Mouse (Mus musculus) neural tube, embryonic 11.5 days (tissue): ENCODE results near the gene Ap1g2. TPM values are rescaled to one million over a fixed set of nuclear protein-coding genes. Genes with fewer than 3 reads are reported as not detected.

Experiments
- ATAC-seq: fragments of 200-750 bp; cut with Nextera tagmentation; 2 replicates; pipeline ENCODE4 v1.8.0; 2017; ENCODE audit warnings: moderate number of reproducible peaks, mild to moderate bottlenecking, moderate TSS enrichment, moderate library complexity; ENCODE audit not compliant: insufficient read depth, low FRiP score, low TSS enrichment
- DNase-seq: peaks from one replicate; pipeline ENCODE4 v3.0.0-alpha.2; 2015; ENCODE audit warnings: low spot score
- H3K27ac ChIP-seq: fragments of 300-500 bp; sonication (generic); 2 replicates; pipeline ENCODE4 v1.5.1; 2014; ENCODE audit warnings: low read depth, mild to moderate bottlenecking, low read length
- H3K27me3 ChIP-seq: fragments of 300-500 bp; sonication (generic); 2 replicates; pipeline ENCODE4 v1.6.1; 2014; ENCODE audit warnings: mild to moderate bottlenecking, low read length, mixed read lengths; ENCODE audit not compliant: control insufficient read depth, insufficient read depth
- H3K36me3 ChIP-seq: fragments of 300-500 bp; sonication (generic); 2 replicates; pipeline ENCODE4 v1.6.1; 2014; ENCODE audit warnings: mild to moderate bottlenecking, low read length, moderate library complexity, mixed read lengths; ENCODE audit not compliant: control insufficient read depth, insufficient read depth
- H3K4me1 ChIP-seq: fragments of 300-500 bp; sonication (generic); 2 replicates; pipeline ENCODE4 v1.6.1; 2014; ENCODE audit warnings: low read length, mixed read lengths; ENCODE audit not compliant: control insufficient read depth, insufficient read depth
- H3K4me2 ChIP-seq: fragments of 300-500 bp; sonication (generic); 2 replicates; pipeline ENCODE4 v1.6.1; 2014; ENCODE audit warnings: low read depth, mild to moderate bottlenecking, moderate library complexity
- H3K4me3 ChIP-seq: fragments of 300-500 bp; sonication (generic); 2 replicates; pipeline ENCODE4 v1.5.1; 2014; ENCODE audit warnings: low read depth, low read length
- H3K9ac ChIP-seq: fragments of 300-500 bp; sonication (generic); 2 replicates; pipeline ENCODE4 v1.6.1; 2014; ENCODE audit warnings: mild to moderate bottlenecking, low read length
- H3K9me3 ChIP-seq: fragments of 300-500 bp; sonication (generic); 2 replicates; pipeline ENCODE4 v1.6.1; 2016; ENCODE audit warnings: low read length; ENCODE audit not compliant: control insufficient read depth
- WGBS: fragments of 180-500 bp; shearing (Covaris S2); extraction: QIAGEN DNeasy Blood & Tissue Kit; methylation state at CpG from one replicate; pipeline ENCODE4 v1.1.7; 2014; 5-methylcytosine and 5-hydroxymethylcytosine counted together
- polyA plus RNA-seq: library from polyadenylated mRNA; unstranded; fragments of >200 nt; fragmentation: Nextera tagmentation; extraction: Ambion mirVana; gene quantifications from 2 replicates; pipeline ENCODE4 v1.2.1, GENCODE M21; 2014

Ap1g2 gene
- polyA plus RNA-seq, 1 experiment from 2014 or later = 6.8 TPM

- WGBS = 65% methylated on average over 12 of the region's 12 CpGs
- no peak for ATAC-seq
- Histone ChIP-seq H3K4me1 (peaks cover 23% of the 10 kb centered on the region), H3K36me3 (no peaks in the 10 kb centered on the region), H3K27me3 (no peaks in the 10 kb centered on the region), H3K4me2 (peak overlapping the region; percentile 75), H3K9me3 (no peaks in the 10 kb centered on the region), H3K4me3 (peak overlapping the region; percentile 39), H3K9ac (peak overlapping the region; percentile 56), H3K27ac (no peak overlapping the region)
- no peak for DNase-seq
These were observed 10.7 kb downstream of the Ap1g2 start for GRCm38 (mm10) chr14:55095671-55096070.

GRCm38 (mm10) chr14:55095263-55095662 lies 11.1 kb downstream of the Ap1g2 start:
- H3K36me3 ChIP-seq = no peaks in the 10 kb centered on the region
- 58% methylated on average over 9 of the region's 9 CpGs for WGBS
- H3K27me3 ChIP-seq = no peaks in the 10 kb centered on the region
- peak overlapping the region; percentile 39 for H3K4me3 ChIP-seq
- DNase-seq (no peak), ATAC-seq (no peak)
- peak overlapping the region; percentile 14 for H3K27ac ChIP-seq
- peaks cover 24% of the 10 kb centered on the region for H3K4me1 ChIP-seq
- H3K4me2 ChIP-seq = peak overlapping the region; percentile 75
- H3K9ac ChIP-seq = peak overlapping the region; percentile 56
- no peaks in the 10 kb centered on the region for H3K9me3 ChIP-seq

GRCm38 (mm10) chr14:55094704-55095231 lies 11.6 kb downstream of the Ap1g2 start, which contains the start of gene Thtpa:
TSS of gene Thtpa (plus strand) at chr14:55094784.
- ATAC-seq (peak; percentile 58), DNase-seq (peak; percentile 89)
- H3K4me3 ChIP-seq = peak within 1 kb of the TSS; percentile 39
- H3K4me1 ChIP-seq = peaks cover 29% of the 10 kb centered on the region
- H3K9me3 ChIP-seq = no peaks in the 10 kb centered on the region
- H3K36me3 ChIP-seq = no peaks in the 10 kb centered on the region
- H3K27me3 ChIP-seq = no peaks in the 10 kb centered on the region
- H3K4me2 ChIP-seq = peak within 1 kb of the TSS; percentile 75
- peak within 1 kb of the TSS; percentile 56 for H3K9ac ChIP-seq
- peak within 1 kb of the TSS; percentile 14 for H3K27ac ChIP-seq
- WGBS = 3% methylated on average over 30 of the region's 30 CpGs

GRCm38 (mm10) chr14:55093927-55094326 lies 12.5 kb downstream of the Ap1g2 start:
- Histone ChIP-seq H3K9ac (no peak overlapping the region), H3K4me3 (no peak overlapping the region), H3K36me3 (no peaks in the 10 kb centered on the region), H3K27ac (no peak overlapping the region), H3K4me2 (no peak overlapping the region), H3K9me3 (no peaks in the 10 kb centered on the region), H3K4me1 (peaks cover 37% of the 10 kb centered on the region), H3K27me3 (no peaks in the 10 kb centered on the region)
- DNase-seq (no peak), ATAC-seq (no peak)
- WGBS = 41% methylated on average over 6 of the region's 6 CpGs

- WGBS = 2% methylated on average over 34 of the region's 34 CpGs
These were observed 14.3 kb downstream of the Ap1g2 start, which contains the start of gene Zfhx2 for GRCm38 (mm10) chr14:55092011-55092577. TSS of gene Zfhx2 (minus strand) at chr14:55092324.

GRCm38 (mm10) chr14:55091209-55091865 lies 15.1 kb downstream of the Ap1g2 start:
- ATAC-seq = peak; percentile 15
- Histone ChIP-seq H3K36me3 (no peaks in the 10 kb centered on the region), H3K4me3 (peak overlapping the region; percentile 57), H3K4me2 (peak overlapping the region; percentile 77), H3K9me3 (no peaks in the 10 kb centered on the region), H3K4me1 (peaks cover 32% of the 10 kb centered on the region), H3K27ac (peak overlapping the region; percentile 81), H3K27me3 (no peaks in the 10 kb centered on the region), H3K9ac (peak overlapping the region; percentile 87)
- peak; percentile 56 for DNase-seq
- WGBS = 3% methylated on average over 34 of the region's 34 CpGs

More at GRCm38 (mm10) chr14:55092011-55092577, 14.3 kb downstream of the Ap1g2 start, which contains the start of gene Zfhx2:
- H3K36me3 ChIP-seq = no peaks in the 10 kb centered on the region
- H3K9ac ChIP-seq = peak within 1 kb of the TSS; percentile 87
- peak within 1 kb of the TSS; percentile 81 for H3K27ac ChIP-seq
- H3K4me3 ChIP-seq = peak within 1 kb of the TSS; percentile 57
- peak within 1 kb of the TSS; percentile 77 for H3K4me2 ChIP-seq
- ATAC-seq (peak; percentile 88), DNase-seq (peak; percentile 96)
- H3K4me1 ChIP-seq = peaks cover 37% of the 10 kb centered on the region
- no peaks in the 10 kb centered on the region for H3K27me3 ChIP-seq
- H3K9me3 ChIP-seq = no peaks in the 10 kb centered on the region

GRCm38 (mm10) chr14:55089199-55089947 lies 17.0 kb downstream of the Ap1g2 start:
- DNase-seq (peak; percentile 49), ATAC-seq (no peak)
- H3K36me3 ChIP-seq = no peaks in the 10 kb centered on the region
- H3K4me1 ChIP-seq = peaks cover 31% of the 10 kb centered on the region
- peak overlapping the region; percentile 57 for H3K4me3 ChIP-seq
- no peaks in the 10 kb centered on the region for H3K27me3 ChIP-seq
- H3K27ac ChIP-seq = no peak overlapping the region
- H3K9ac ChIP-seq = peak overlapping the region; percentile 18; the same call in 1 of the 2 replicates
- H3K9me3 ChIP-seq = no peaks in the 10 kb centered on the region
- peak overlapping the region; percentile 77 for H3K4me2 ChIP-seq
- 39% methylated on average over 13 of the region's 13 CpGs for WGBS

- ATAC-seq = no peak
These were observed 20.3 kb downstream of the Ap1g2 start for GRCm38 (mm10) chr14:55086009-55086514.

More at GRCm38 (mm10) chr14:55086009-55086514, 20.3 kb downstream of the Ap1g2 start:
- Histone ChIP-seq H3K27me3 (no peaks in the 10 kb centered on the region), H3K4me3 (no peak overlapping the region), H3K36me3 (no peaks in the 10 kb centered on the region), H3K9ac (no peak overlapping the region), H3K9me3 (no peaks in the 10 kb centered on the region), H3K4me2 (no peak overlapping the region), H3K4me1 (peaks cover 27% of the 10 kb centered on the region), H3K27ac (no peak overlapping the region)
- WGBS = 87% methylated on average over 6 of the region's 6 CpGs
- DNase-seq = no peak
